Mouse (Mus musculus) layer of hippocampus, adult 9-11 months (tissue): Measurements from ENCODE around the gene Glt6d1.
"Not testable (repeated sequence)": the region's sequence is repeated elsewhere in the genome, so short reads cannot be mapped to it uniquely, and the experiment has no call there.

ENCODE experiments used
- DNase-seq: peaks from one replicate; pipeline ENCODE4 v3.0.0; 2022

Glt6d1 gene

GRCm38 (mm10) chr2:25815748-25816147 is at the start of gene Glt6d1:
Gene Glt6d1 (minus strand): TSS chr2:25815848.
- not testable (repeated sequence) for DNase-seq

GRCm38 (mm10) chr2:25865412-25865811 is 49.8 kb upstream of the Glt6d1 start:
- DNase-seq: peak; percentile 76

GRCm38 (mm10) chr2:25864230-25864629 is 48.6 kb upstream of the Glt6d1 start:
- no peak for DNase-seq

GRCm38 (mm10) chr2:25863337-25864131 is 47.9 kb upstream of the Glt6d1 start, which contains the start of gene Kcnt1:
Gene Kcnt1 (plus strand): TSS chr2:25863734.
- DNase-seq: no peak

- DNase-seq: no peak
These were observed 47.1 kb upstream of the Glt6d1 start for GRCm38 (mm10) chr2:25862696-25863270.

- no peak for DNase-seq
These were observed 46.4 kb upstream of the Glt6d1 start for GRCm38 (mm10) chr2:25862038-25862437.

GRCm38 (mm10) chr2:25859891-25860290 is 44.2 kb upstream of the Glt6d1 start:
- no peak for DNase-seq

GRCm38 (mm10) chr2:25853998-25854397 is 38.4 kb upstream of the Glt6d1 start:
- no peak for DNase-seq

- DNase-seq: peak; percentile 88
These were observed 37.0 kb upstream of the Glt6d1 start for GRCm38 (mm10) chr2:25852626-25853025.

GRCm38 (mm10) chr2:25850330-25850729 is 34.7 kb upstream of the Glt6d1 start:
- no peak for DNase-seq

- no peak for DNase-seq
These were observed 31.6 kb upstream of the Glt6d1 start, which contains the start of gene Sohlh1 for GRCm38 (mm10) chr2:25847226-25847625. Gene Sohlh1 (minus strand): TSS chr2:25847248.

GRCm38 (mm10) chr2:25846516-25846915 is 30.9 kb upstream of the Glt6d1 start:
- DNase-seq: no peak

- peak; percentile 65 for DNase-seq
These were observed 28.4 kb upstream of the Glt6d1 start for GRCm38 (mm10) chr2:25844097-25844496.

- DNase-seq: peak; percentile 34
These were observed 27.1 kb upstream of the Glt6d1 start for GRCm38 (mm10) chr2:25842758-25843157.

- DNase-seq: peak; percentile 31
These were observed 26.5 kb upstream of the Glt6d1 start for GRCm38 (mm10) chr2:25842161-25842560.

- peak; percentile 51 for DNase-seq
These were observed 20.6 kb upstream of the Glt6d1 start for GRCm38 (mm10) chr2:25836291-25836690.

GRCm38 (mm10) chr2:25830786-25831185 is 15.1 kb upstream of the Glt6d1 start:
- DNase-seq: no peak

- no peak for DNase-seq
These were observed 12.8 kb upstream of the Glt6d1 start for GRCm38 (mm10) chr2:25828344-25828947.

GRCm38 (mm10) chr2:25824751-25825150 is 9.1 kb upstream of the Glt6d1 start:
- DNase-seq: no peak

GRCm38 (mm10) chr2:25822806-25823205 is 7.2 kb upstream of the Glt6d1 start, which contains the start of gene Lcn9:
Gene Lcn9 (plus strand): TSS chr2:25823153.
- peak; percentile 77 for DNase-seq

- DNase-seq: no peak
These were observed 2.3 kb downstream of the Glt6d1 start for GRCm38 (mm10) chr2:25813364-25813763.

GRCm38 (mm10) chr2:25811711-25812110 is 3.9 kb downstream of the Glt6d1 start:
- DNase-seq: no peak

GRCm38 (mm10) chr2:25798065-25798464 is 17.6 kb downstream of the Glt6d1 start:
- peak; percentile 23 for DNase-seq

- DNase-seq: peak; percentile 4
These were observed 18.0 kb downstream of the Glt6d1 start for GRCm38 (mm10) chr2:25797635-25798034.
